Mouse (Mus musculus): ENCODE measurements around the gene Spats2l. TPM values are rescaled to one million over a fixed set of nuclear protein-coding genes. Genes with fewer than 3 reads are reported as not detected.

Gene Spats2l
- polyA plus RNA-seq, 1 experiment from 2014 or later: 157 TPM

- H3K4me1 ChIP-seq: peaks cover 6% of the 10 kb centered on the region; the same call in 1 of the 2 replicates
- H3K36me3 ChIP-seq: no peaks in the 10 kb centered on the region
- no peaks in the 10 kb centered on the region for H3K27me3 ChIP-seq
- H3K4me2 ChIP-seq (replicated peaks): no peak overlapping the region
- no peak for ATAC-seq (ENCODE audit: insufficient number of reproducible peaks, low FRiP score, low TSS enrichment, low read depth)
- H3K27ac ChIP-seq (replicated peaks): no peak overlapping the region
- H3K9me3 ChIP-seq (replicated peaks): no peaks in the 10 kb centered on the region
- no peak overlapping the region for H3K9ac ChIP-seq
- 71% methylated on average over 4 of the region's 4 CpGs for WGBS
- no peak overlapping the region for H3K4me3 ChIP-seq (replicated peaks)
Measured at GRCm38 (mm10) chr1:57784300-57784699, 10.3 kb downstream of the Spats2l start.

- Histone ChIP-seq H3K9ac (no peak overlapping the region), H3K4me3 (replicated peaks) (no peak overlapping the region), H3K4me1 (no peaks in the 10 kb centered on the region), H3K27me3 (no peaks in the 10 kb centered on the region), H3K36me3 (no peaks in the 10 kb centered on the region), H3K4me2 (replicated peaks) (no peak overlapping the region), H3K27ac (replicated peaks) (no peak overlapping the region), H3K9me3 (replicated peaks) (no peaks in the 10 kb centered on the region)
- WGBS: 65% methylated on average over 5 of the region's 5 CpGs
- ATAC-seq (ENCODE audit: insufficient number of reproducible peaks, low FRiP score, low TSS enrichment, low read depth): no peak
Measured at GRCm38 (mm10) chr1:57789831-57790230, 15.9 kb downstream of the Spats2l start.

GRCm38 (mm10) chr1:57792212-57792611, 18.2 kb downstream of the Spats2l start:
- Histone ChIP-seq H3K9me3 (replicated peaks) (no peaks in the 10 kb centered on the region), H3K4me1 (no peaks in the 10 kb centered on the region), H3K36me3 (no peaks in the 10 kb centered on the region), H3K27ac (replicated peaks) (no peak overlapping the region), H3K9ac (no peak overlapping the region), H3K4me2 (replicated peaks) (no peak overlapping the region), H3K4me3 (replicated peaks) (no peak overlapping the region), H3K27me3 (no peaks in the 10 kb centered on the region)
- WGBS: 77% methylated on average over 4 of the region's 4 CpGs
- ATAC-seq (ENCODE audit: insufficient number of reproducible peaks, low FRiP score, low TSS enrichment, low read depth): no peak

- Histone ChIP-seq H3K27ac (replicated peaks) (no peak overlapping the region), H3K36me3 (0 out of 2 replicates have a peak, but pooled peaks cover 11% of the 10 kb centered on the region), H3K4me3 (replicated peaks) (no peak overlapping the region), H3K9me3 (replicated peaks) (no peaks in the 10 kb centered on the region), H3K9ac (no peak overlapping the region), H3K27me3 (no peaks in the 10 kb centered on the region), H3K4me1 (no peaks in the 10 kb centered on the region), H3K4me2 (replicated peaks) (no peak overlapping the region)
- WGBS: 79% methylated on average over 1 of the region's 1 CpGs
- no peak for ATAC-seq (ENCODE audit: insufficient number of reproducible peaks, low FRiP score, low TSS enrichment, low read depth)
Measured at GRCm38 (mm10) chr1:57795838-57796237, 21.9 kb downstream of the Spats2l start.

- no peak for ATAC-seq (ENCODE audit: insufficient number of reproducible peaks, low FRiP score, low TSS enrichment, low read depth)
- no peak overlapping the region for H3K4me3 ChIP-seq (replicated peaks)
- 90% methylated on average over 2 of the region's 2 CpGs for WGBS
Measured at GRCm38 (mm10) chr1:57799398-57799797, 25.4 kb downstream of the Spats2l start.

GRCm38 (mm10) chr1:57800846-57801245, 26.9 kb downstream of the Spats2l start:
- 62% methylated on average over 6 of the region's 6 CpGs for WGBS
- Histone ChIP-seq H3K36me3 (0 out of 2 replicates have a peak, but pooled peaks cover 11% of the 10 kb centered on the region), H3K9me3 (replicated peaks) (no peaks in the 10 kb centered on the region), H3K4me1 (peaks cover 6% of the 10 kb centered on the region), H3K4me3 (replicated peaks) (no peak overlapping the region), H3K4me2 (replicated peaks) (no peak overlapping the region), H3K27me3 (no peaks in the 10 kb centered on the region), H3K27ac (replicated peaks) (no peak overlapping the region), H3K9ac (no peak overlapping the region)
- ATAC-seq (ENCODE audit: insufficient number of reproducible peaks, low FRiP score, low TSS enrichment, low read depth): no peak

More at GRCm38 (mm10) chr1:57799398-57799797, 25.4 kb downstream of the Spats2l start:
- Histone ChIP-seq H3K36me3 (0 out of 2 replicates have a peak, but pooled peaks cover 11% of the 10 kb centered on the region), H3K27me3 (no peaks in the 10 kb centered on the region), H3K4me1 (no peaks in the 10 kb centered on the region), H3K27ac (replicated peaks) (no peak overlapping the region), H3K4me2 (replicated peaks) (no peak overlapping the region), H3K9ac (no peak overlapping the region), H3K9me3 (replicated peaks) (no peaks in the 10 kb centered on the region)

GRCm38 (mm10) chr1:57806126-57806525, 32.2 kb downstream of the Spats2l start:
- no peak for ATAC-seq (ENCODE audit: insufficient number of reproducible peaks, low FRiP score, low TSS enrichment, low read depth)
- H3K4me3 ChIP-seq (replicated peaks): no peak overlapping the region
- peaks cover 10% of the 10 kb centered on the region for H3K4me1 ChIP-seq
- no peak overlapping the region for H3K9ac ChIP-seq
- H3K36me3 ChIP-seq: peaks cover 17% of the 10 kb centered on the region
- no peak overlapping the region for H3K4me2 ChIP-seq (replicated peaks)
- H3K27me3 ChIP-seq: no peaks in the 10 kb centered on the region
- 65% methylated on average over 3 of the region's 3 CpGs for WGBS
- H3K27ac ChIP-seq (replicated peaks): no peak overlapping the region
- no peaks in the 10 kb centered on the region for H3K9me3 ChIP-seq (replicated peaks)

GRCm38 (mm10) chr1:57807882-57808281, 33.9 kb downstream of the Spats2l start:
- no peak overlapping the region for H3K9ac ChIP-seq

GRCm38 (mm10) chr1:57810221-57810620, 36.3 kb downstream of the Spats2l start:
- no peak overlapping the region for H3K4me3 ChIP-seq (replicated peaks)
- H3K27me3 ChIP-seq: no peaks in the 10 kb centered on the region
- H3K9me3 ChIP-seq (replicated peaks): no peaks in the 10 kb centered on the region
- H3K4me1 ChIP-seq: peaks cover 7% of the 10 kb centered on the region
- WGBS: 57% methylated on average over 4 of the region's 4 CpGs
- no peak for ATAC-seq (ENCODE audit: insufficient number of reproducible peaks, low FRiP score, low TSS enrichment, low read depth)
- H3K27ac ChIP-seq (replicated peaks): no peak overlapping the region
- peaks cover 17% of the 10 kb centered on the region for H3K36me3 ChIP-seq
- H3K4me2 ChIP-seq (replicated peaks): no peak overlapping the region
- no peak overlapping the region for H3K9ac ChIP-seq

More at GRCm38 (mm10) chr1:57807882-57808281, 33.9 kb downstream of the Spats2l start:
- H3K4me1 ChIP-seq: peaks cover 10% of the 10 kb centered on the region
- WGBS: 46% methylated on average over 7 of the region's 7 CpGs
- no peak overlapping the region for H3K4me2 ChIP-seq (replicated peaks)
- no peaks in the 10 kb centered on the region for H3K9me3 ChIP-seq (replicated peaks)
- no peak for ATAC-seq (ENCODE audit: insufficient number of reproducible peaks, low FRiP score, low TSS enrichment, low read depth)
- H3K27me3 ChIP-seq: no peaks in the 10 kb centered on the region
- no peak overlapping the region for H3K4me3 ChIP-seq (replicated peaks)
- no peak overlapping the region for H3K27ac ChIP-seq (replicated peaks)
- peaks cover 17% of the 10 kb centered on the region for H3K36me3 ChIP-seq

- whole genome bisulfite sequencing: 45% methylated on average over 2 of the region's 2 CpGs
- Histone ChIP-seq H3K9ac (no peak overlapping the region), H3K4me3 (replicated peaks) (no peak overlapping the region), H3K9me3 (replicated peaks) (no peaks in the 10 kb centered on the region), H3K36me3 (no peaks in the 10 kb centered on the region), H3K27ac (replicated peaks) (peak overlapping the region; percentile 17), H3K4me1 (peaks cover 34% of the 10 kb centered on the region), H3K27me3 (no peaks in the 10 kb centered on the region), H3K4me2 (replicated peaks) (no peak overlapping the region)
- no peak for ATAC-seq (ENCODE audit: insufficient number of reproducible peaks, low FRiP score, low TSS enrichment, low read depth)
Measured at GRCm38 (mm10) chr1:57817103-57817502, 43.1 kb downstream of the Spats2l start.

GRCm38 (mm10) chr1:57820428-57820997, 46.6 kb downstream of the Spats2l start:
- Histone ChIP-seq H3K36me3 (no peaks in the 10 kb centered on the region), H3K9me3 (replicated peaks) (no peaks in the 10 kb centered on the region), H3K27ac (replicated peaks) (peak overlapping the region; percentile 60), H3K4me2 (replicated peaks) (no peak overlapping the region), H3K4me3 (replicated peaks) (no peak overlapping the region), H3K4me1 (peaks cover 34% of the 10 kb centered on the region), H3K9ac (no peak overlapping the region), H3K27me3 (no peaks in the 10 kb centered on the region)
- WGBS: 20% methylated on average over 6 of the region's 6 CpGs
- peak; percentile 78 for ATAC-seq (ENCODE audit: insufficient number of reproducible peaks, low FRiP score, low TSS enrichment, low read depth)

Measured in embryonic facial prominence, embryonic 15.5 days (tissue).